Mouse (Mus musculus): Measurements from ENCODE around the gene Cab39l.
"Not testable (repeated sequence)": the region's sequence is repeated elsewhere in the genome, so short reads cannot be mapped to it uniquely, and the experiment has no call there.

Cab39l gene

DNA sequence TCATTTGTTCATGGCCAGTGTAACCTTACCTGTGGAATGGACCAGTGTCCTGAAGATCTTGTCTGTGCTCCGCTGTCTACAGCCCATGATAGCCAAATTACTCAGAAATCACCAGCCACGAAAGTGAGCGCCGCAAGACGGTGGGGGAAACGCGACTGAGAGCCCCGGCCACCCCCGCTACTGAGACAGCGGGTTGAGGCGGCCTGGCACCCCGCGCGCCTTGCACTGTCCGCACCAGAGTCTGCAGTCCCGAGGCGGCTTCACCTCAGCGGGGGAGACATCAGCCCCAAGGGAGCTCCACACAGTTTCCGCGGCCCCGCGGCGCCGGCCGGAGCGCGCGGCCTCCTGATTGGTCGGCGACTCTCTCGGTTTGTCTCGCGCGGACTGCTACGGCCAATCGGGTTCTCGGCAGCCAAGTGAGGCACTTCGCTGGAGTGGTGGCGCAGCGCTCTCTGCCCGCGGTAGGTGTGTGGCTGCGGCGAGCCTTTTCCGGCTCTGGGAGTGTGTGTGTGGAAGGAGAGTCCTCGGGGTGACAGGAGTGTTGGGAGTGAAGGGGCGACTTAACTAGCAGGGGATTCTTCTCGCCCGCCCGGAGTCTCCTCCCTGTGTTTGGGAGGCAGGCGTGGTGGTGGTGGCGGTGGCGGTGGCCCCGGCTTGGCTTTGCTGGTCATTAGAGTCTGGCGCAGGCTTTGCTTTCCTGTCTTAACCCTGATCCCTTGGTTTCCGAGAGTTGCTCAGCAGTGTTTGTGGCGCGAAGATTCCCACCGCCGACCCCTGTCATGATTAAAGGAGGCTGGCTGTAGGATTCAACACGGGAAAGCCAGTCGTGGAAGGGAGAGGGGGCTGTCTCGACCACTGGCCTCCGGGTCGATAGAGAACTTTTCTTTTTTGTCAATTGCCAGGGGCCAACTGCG lies at the start of gene Cab39l, which contains the start of gene Setdb2:
TSS of gene Cab39l (plus strand) at position 415 of the 914 bp plus-strand sequence.
TSS of gene Setdb2 (minus strand) at position 327 of the 914 bp plus-strand sequence.
- DNase-seq, result peak; percentile 94 to 95

DNA sequence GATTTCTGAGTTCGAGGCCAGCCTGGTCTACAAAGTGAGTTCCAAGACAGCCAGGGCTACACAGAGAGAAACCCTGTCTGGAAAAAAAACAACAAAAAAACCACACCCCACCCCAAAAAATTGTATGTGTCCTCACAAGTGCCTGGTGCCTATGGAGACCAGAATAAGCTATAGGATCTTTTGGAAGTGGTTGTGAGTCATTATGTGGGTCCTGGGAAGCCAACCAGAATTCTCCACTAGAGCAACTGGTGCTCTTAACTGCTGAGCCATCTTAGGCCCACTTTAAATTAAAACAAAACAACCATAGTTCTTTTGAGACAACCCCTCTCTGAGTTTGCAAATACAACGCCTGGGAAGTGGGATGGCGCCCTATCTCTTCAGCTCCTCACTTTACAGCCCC lies 45.5 kb upstream of the Cab39l start, which contains the start of gene Phf11c:
TSS of gene Phf11c (minus strand) at position 101 of the 400 bp plus-strand sequence.
- no peak for DNase-seq

- no peak for DNase-seq
Observed at GRCm38 (mm10) chr14:59396999-59397398, 43.8 kb upstream of the Cab39l start.

- DNase-seq, result not testable (repeated sequence)
Observed at GRCm38 (mm10) chr14:59414979-59415378, 25.8 kb upstream of the Cab39l start.

DNA sequence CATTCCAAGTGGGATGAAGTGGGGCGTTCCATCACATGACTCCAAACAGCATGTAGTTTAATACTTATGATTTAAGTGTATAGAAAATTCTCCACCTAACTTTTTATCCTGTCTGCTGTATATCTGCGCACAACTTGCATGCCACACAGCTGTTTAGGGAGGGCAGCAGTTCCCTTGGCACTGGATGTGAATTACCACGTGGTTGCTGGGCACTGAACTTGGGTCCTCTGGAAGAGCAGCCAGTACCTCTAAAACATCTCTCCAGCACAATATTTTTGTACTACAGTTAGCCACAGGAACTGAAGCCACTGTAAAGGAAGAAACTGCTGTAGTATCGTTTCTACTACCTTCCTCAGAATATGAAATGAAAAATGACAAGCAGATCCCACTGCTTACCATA lies 22.6 kb upstream of the Cab39l start:
- no peak for DNase-seq

DNA sequence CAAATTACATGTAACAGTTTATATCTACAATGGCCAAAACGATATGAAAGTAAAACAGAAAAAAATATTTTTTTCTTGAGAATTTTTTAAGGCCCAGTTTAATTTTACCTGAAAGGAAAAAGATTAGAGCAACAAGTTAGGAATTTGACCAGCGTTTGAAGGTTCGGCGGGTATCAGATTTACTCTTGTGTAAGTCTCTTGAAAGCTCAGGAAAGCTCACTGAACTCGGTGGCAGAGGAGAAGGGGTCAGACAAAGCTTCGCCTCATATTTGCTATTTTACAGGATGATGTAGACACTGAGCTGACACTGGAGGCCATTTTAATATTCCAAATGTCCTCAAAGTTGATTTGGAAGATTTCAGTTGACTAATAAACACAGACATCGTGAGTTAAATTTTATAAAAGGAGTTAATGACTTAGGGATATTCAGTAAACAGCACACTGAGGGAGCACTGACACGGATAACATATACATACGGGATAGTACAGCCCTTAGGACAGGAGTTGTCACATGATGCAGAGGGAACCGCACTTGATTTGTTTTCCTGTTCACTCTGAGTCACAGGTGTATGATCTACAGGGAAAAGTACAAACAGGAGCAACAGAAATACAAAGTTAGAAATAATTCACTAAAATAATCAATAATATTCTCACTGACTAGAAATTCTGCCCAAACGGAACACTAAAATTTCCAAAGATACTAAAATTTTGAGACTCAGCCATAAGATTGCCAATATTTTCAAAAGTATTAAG lies 17.7 kb upstream of the Cab39l start:
- no peak for DNase-seq

GRCm38 (mm10) chr14:59430556-59430955 lies 10.2 kb upstream of the Cab39l start:
- DNase-seq, result no peak

- DNase-seq, result no peak
Observed at GRCm38 (mm10) chr14:59433902-59434301, 6.9 kb upstream of the Cab39l start.

DNA sequence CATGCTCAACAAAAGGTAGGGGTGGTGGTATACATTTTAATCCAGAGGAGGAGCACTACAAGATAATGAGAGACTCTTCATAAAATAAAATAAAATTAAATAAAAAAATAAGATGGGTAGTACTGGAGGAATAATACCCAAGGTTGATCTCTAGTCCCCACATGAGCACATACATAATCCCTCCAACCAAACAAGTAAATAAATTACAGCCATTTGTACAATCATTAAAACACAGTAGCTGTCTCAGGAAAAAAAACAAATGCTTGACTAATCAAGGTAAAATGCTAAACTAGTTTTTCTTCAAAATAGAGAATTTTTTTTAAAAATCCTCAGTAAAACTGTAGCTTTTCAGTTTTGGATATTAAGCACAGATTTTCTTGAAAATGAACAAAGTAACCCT lies 5.6 kb upstream of the Cab39l start:
- no peak for DNase-seq

DNA sequence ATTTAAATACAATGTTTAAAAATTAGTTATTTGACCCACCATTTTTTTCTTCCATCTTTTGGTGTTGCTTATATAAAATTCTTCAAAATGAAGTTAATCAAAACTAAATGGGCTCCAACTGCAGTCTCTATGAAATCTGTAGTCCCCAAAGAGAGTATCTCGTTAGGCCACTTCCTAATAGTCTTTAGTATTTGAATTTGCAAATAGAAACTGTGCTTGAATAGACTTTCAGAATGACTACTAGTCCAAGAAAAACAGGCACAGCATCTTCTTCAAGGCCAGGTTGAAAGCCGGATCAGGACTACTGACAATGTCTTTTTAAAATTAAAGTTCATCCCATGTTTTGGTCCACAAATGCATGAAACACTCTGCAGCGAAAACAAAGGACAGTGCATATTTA lies 3.4 kb upstream of the Cab39l start:
- no peak for DNase-seq

- DNase-seq, result no peak
Observed at GRCm38 (mm10) chr14:59438505-59438904, 2.3 kb upstream of the Cab39l start.

GRCm38 (mm10) chr14:59440039-59440438 lies 733 bp upstream of the Cab39l start:
- DNase-seq, result no peak

DNA sequence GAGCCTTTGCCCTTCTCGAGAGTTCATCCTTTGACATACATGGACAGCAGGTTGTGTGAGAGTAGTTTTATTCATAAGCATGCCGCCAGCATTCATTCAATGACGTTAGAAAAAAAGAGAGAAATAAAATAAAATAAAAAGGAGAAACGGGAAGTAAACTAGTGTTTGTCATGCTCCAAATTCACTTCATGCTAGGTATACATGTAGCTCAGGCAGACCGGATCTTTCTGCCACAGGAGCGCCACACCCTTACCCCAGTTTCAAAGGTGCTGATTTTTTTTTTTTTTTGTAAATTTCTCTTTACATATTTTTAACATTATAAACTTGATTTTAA lies 667 bp downstream of the Cab39l start:
- DNase-seq, result no peak

- DNase-seq, result no peak
Observed at GRCm38 (mm10) chr14:59445421-59445820, 4.6 kb downstream of the Cab39l start.

- DNase-seq, result no peak
Observed at GRCm38 (mm10) chr14:59447981-59448380, 7.2 kb downstream of the Cab39l start.

- DNase-seq, result no peak
Observed at GRCm38 (mm10) chr14:59466503-59466902, 25.7 kb downstream of the Cab39l start.

DNA sequence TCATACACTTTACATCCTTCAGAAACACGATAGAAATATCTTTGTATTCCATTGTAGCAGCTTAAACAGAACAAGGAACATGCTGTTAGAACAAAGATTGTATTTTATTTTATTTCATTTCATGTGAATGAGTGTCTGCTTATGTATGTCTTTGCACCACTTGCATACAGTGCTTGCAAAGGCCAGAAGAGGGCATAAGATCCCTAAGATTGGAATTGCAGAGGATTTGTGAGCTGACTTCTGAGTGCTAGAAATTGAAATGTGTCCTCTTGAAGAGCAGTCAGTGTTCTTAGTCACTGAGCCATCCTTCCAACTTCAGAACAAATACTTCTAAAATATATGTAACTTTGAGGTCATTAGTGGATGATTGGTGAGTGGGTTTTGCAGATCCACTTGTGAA lies 27.0 kb downstream of the Cab39l start:
- peak in 1 of 2 experiments; percentile 12 for DNase-seq

- no peak for DNase-seq
Observed at GRCm38 (mm10) chr14:59470781-59471180, 30.0 kb downstream of the Cab39l start.

- no peak for DNase-seq
Observed at GRCm38 (mm10) chr14:59478699-59479098, 37.9 kb downstream of the Cab39l start.

DNA sequence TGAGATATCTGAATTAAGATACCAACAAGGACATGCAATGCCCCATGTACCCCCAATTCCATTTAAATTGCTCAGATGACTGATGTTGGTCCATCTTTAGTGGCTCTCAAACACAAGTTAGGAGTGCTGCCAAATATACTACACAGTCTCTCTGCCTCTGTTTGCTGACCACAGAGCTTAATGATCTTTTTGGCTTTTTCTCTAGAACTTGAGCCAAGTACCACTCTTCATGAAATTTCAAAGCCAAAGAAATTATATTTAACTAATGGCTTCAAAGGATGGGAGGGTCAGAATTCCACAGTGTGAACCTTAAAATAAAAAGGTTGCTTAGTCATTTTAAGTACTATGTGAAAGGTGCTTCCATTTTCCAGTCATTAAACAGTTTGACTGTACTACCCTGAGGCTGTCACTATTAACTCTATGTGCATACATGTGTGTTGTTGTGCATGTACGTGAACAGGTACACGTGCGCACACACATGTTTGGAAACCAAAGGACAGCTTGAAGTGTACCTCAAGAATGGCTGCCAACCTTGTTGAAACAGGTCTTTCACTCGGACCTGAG lies 44.6 kb downstream of the Cab39l start:
- no peak for DNase-seq

GRCm38 (mm10) chr14:59492376-59492775 lies 51.6 kb downstream of the Cab39l start:
- DNase-seq, result no peak

- no peak for DNase-seq
Observed at GRCm38 (mm10) chr14:59497928-59498327, 57.2 kb downstream of the Cab39l start.

DNA sequence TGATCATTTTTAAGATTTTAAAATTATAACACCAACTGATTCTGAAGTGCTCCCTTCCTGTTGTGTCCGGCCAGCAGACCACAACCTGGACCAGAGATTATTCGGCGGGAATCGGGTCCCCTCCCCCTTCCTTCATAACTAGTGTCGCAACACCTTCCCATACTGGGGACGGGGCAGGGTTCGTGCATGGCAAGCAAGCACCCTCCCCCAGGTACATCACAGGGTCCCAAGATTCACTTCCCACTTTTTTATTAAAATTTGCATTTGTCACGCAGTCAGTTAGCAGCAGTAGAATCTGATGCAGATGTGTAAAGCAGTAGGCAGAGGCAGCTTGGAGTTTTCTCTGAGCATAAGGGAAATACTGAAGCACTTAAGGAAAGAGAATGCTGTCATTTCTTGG lies 64.1 kb downstream of the Cab39l start:
- DNase-seq, result no peak

DNA sequence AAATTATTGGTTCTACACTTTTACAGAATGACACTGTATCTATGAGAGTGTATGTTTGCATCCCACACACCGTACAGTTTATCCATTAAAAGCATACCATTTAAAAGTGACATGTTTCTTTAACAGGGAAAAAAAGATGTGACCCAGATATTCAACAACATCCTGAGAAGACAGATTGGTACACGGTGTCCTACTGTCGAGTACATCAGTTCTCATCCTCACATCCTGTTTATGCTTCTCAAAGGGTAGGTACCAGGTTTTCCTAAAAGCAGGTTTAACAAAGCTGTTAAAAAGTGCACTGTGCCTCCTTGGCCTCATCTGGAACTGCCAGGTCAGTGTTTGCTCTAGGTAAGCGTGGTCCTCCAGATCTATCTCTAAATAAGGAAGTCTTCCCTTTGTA lies 65.4 kb downstream of the Cab39l start:
- DNase-seq, result no peak

Measured in cerebellum, postnatal 25 days (tissue).